Mouse (Mus musculus) MEL-GATA-1-ER (cell line): ENCODE measurements around the gene Ldhc.
A peak's percentile ranks its signal among the peaks of the same experiment; 100 is the strongest.
"Not testable (repeated sequence)": the region's sequence is repeated elsewhere in the genome, so short reads cannot be mapped to it uniquely, and the experiment has no call there.

Source experiments
- DNase-seq: peaks from one replicate; pipeline ENCODE4 v3.0.0-alpha.2; 2012; ENCODE audit warnings: low read depth; ENCODE audit errors: extremely low read depth

The Ldhc gene

DNA sequence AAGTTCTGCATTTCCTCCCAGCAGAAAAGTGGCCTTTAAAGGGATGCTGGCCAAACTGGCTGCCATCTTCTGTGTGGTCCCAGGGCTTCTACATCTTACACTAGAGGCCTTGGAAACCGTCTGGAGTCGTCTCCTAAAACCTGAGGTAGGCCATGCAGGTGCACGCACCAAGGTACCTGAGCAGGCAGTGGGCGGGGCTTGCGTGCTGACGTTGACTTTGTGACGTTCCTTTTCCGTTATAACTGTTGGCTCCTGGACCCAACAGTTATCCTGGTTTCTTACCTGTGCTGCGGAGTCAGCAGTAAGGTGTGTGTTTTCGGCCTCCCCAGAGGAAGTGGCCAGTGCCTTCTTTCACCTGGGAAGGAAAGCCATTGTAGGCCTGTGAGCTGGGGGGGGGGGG lies at the start of gene Ldhc:
TSS of gene Ldhc (plus strand) at position 208 of the 400 bp plus-strand sequence.
- no peak for DNase-seq

DNA sequence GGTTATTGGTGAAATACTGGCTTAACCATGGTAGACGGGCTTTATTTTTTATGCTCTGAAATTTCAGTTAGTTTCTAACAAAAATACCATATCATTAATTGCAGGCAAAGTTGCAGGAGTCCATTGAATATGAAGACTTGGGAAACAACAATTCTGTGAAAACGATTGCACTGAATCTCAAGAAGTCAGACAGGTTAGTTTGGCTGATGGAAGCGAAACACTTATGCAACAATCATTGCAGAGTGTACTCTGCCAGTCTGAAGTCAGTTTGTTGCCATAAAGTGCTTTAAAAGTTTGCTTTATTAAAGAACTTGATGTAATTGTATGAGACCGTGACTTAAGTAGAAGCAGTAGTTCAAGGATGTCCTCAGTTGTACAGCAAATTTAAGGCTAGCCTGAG lies 47.0 kb upstream of the Ldhc start:
- no peak for DNase-seq

DNA sequence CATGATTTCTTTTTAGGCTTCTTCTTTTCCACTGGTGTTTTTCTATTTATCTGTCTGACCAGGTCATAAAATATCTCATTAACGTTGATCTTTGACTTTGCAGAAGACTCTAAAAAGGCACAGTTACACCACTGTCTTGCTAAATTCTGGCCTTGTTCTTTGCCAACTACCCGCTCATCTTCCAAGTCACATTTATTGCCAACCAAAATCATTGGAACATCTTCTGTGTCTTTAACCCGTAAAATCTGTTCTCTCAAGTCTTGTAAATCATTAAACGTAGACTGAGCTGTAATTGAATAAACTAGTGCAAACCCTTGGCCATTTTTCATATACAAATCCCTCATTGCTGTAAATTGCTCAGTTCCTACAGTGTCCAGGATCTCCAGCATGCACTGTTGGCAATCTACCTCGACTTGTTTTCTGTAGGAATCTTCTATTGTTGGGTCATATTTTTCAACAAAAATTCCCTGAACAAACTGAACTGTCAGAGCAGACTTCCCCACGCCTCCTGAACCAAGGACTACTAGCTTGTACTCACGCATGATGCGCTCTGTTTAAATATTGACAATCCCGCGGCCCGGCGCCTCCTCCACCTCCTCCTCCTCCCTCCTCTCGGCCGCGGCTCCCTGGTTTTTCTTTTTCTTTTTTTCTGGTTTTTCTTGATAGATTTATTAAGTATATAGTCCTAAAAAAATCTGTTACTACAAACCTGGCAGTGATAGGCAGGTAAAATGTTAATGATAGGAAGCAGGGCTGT lies 39.9 kb upstream of the Ldhc start:
- not testable (repeated sequence) for DNase-seq

DNA sequence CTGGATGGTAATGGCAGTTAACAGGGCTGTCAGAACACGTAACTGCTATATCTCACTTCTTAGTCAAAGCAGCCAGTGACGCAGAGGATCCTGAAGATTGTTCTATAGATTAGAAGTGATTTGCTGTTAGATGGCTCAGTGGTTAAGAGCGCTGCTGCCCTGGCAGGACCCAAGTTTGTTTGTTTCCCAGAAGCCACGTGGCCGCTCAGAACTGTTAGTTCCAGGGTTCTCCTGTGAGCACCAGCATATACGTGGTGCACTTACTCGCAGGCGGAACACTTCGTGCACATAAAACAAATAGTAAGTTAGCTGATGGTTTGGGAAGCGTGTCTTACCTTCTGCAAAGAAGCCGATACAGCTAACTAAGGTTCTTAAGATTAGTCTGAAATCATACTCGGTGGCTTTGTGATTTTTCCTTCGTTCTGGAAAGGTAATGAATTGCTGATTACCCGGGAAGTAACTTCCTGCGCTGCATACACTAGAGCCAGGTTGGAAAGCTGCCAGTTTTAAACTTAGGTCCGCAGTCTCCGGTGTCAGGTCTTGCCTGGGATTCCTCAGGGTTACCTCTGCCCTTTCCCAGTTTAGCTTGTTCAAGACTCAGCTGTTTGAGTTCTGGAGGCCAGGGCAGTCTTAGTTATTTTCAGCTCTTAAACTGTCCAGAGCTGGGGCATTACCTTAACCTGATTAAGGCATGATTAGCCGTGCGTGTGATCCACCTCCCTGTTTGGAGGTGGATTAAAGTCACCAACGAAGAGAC lies 33.8 kb upstream of the Ldhc start:
- no peak for DNase-seq

DNA sequence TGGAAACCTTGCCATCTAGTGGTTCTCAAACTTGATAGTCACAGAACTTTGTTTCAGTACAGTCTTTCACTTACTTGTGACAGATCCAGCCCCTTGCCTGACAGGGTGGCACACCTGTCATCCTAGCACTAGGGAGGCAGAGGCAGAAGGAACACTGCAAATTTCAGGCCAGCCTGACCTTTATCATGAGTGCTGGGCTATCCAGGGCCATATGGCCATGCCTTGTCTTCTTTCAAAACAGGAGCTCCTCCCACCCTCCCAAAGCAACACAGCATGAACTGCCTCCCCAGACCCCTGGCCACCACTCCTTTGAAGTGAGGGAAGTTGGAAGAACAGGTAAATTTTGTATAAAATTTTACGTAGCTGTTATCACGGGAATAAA lies 33.2 kb upstream of the Ldhc start:
- no peak for DNase-seq

DNA sequence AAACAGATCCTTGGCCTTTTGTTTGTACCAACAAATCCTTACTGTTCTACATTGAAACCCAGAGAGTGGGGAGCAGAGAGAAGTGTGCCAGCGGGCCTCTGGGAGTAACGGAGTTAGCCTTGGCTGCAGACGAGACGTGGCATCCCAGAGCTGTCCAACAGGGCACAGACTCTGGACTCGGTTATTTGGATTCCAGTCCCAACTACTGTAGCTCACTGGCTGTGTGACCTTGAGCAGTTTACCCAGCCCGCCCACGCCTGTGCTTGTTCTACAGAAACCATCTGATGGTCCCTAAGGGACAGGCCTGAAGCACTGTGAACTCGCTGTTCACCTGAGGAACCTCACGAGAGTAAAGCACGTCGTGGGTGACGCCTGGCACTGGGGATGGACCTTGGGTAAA lies 31.1 kb upstream of the Ldhc start:
- no peak for DNase-seq

DNA sequence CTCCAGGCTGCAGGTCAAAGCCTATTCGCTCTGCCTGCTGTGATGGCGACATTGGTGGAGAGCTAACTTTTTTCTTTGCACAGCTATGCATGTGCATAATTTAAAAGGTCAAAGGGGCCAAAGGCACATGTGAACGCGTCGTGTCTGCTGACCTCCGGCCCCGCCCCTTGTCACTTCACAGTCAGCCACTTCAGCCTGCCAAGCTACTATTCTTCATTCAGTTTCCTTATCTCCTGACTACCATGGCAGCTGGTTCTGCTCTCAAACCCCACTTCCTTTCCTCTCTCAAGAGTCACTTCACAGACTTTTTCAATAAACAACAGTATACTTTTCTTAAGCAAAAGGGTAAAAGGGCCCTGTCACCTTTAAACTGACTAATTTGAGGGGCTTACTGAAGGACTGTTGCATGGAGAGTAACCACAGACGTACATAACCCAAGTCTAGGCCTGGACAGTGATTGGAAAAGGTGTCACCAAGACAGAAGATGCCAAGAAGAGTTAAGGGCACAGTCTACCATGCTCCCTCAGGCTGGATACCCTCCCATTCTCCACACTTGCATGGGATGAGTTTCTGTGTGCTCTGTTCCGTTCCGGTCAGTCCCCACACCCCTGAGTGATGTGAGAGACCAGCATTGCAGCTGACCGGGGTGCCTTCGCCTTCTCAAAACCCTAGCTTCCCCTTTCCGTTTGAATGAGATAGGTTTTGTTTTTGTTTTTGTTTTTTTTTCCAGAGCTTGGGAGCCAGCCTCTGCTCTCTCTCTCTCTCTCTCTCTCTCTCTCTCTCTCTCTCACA lies 30.0 kb upstream of the Ldhc start:
- peak; percentile 74 for DNase-seq

DNA sequence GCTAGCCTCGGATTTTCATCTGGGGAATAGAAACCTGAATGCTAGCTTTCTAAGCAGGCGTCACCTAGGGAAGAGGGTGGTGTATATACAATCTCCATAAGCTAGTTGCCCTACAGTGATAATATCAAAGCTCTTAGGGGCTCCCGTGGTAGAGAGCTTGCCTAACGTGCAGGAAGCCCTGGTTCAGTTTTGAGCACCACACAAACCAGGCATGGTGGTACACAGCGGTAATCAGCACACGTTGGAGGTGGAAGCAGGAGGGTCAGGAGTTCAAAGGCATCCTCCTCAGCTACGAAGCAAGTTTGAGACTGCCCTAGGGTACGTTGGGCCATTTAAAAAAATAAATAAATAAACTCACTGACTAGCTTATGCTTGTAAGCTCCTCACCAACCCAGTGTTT lies 29.3 kb upstream of the Ldhc start:
- DNase-seq: no peak

DNA sequence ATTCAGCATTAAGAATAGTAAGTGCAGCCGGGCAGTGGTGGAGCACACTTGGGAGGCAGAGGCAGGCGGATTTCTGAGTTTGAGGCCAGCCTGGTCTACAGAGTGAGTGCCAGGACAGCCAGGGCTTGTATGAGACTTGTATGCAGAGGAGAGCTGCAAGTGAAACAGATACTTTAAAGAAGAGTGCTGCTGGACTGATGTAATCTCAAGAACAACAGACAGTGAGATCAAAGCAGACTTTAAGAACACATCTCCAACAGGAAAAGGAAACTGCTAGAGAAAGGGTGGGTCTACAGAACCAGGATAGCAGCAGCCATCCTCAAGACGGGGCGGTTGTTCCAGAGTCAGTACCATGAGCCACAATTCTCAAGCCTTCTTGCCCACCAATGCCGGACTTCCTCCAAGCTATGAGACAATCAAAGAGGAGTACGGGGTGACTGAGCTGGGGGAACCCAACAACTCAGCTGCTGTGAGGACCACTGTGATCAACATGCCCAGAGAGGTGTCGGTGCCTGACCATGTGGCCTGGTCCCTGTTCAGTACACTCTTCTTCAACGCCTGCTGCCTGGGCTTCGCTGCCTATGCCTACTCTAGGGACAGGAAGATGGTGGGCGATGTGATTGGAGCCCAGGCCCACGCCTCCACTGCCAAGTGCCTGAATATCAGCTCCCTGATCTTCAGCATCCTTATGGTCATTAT lies 28.7 kb upstream of the Ldhc start:
- not testable (repeated sequence) for DNase-seq

DNA sequence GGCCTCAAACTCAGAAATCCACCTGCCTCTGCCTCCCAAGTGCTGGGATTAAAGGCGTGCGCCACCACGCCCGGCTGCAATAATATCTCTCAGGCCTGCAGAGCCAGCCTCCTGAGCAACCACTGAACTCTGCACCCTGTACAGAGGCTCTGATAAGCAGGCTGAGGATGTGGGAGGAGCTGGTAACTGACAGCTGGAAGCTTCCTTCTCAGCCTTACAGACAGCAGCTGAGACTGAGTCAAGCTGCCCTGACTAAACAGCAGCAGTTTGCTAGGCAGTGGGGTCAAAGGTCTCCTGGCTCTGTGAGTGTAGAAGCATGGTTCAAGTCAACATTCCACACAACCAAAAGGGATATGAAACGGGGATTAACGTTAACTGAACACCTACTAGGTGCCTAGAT lies 27.7 kb upstream of the Ldhc start:
- peak; percentile 96 for DNase-seq

DNA sequence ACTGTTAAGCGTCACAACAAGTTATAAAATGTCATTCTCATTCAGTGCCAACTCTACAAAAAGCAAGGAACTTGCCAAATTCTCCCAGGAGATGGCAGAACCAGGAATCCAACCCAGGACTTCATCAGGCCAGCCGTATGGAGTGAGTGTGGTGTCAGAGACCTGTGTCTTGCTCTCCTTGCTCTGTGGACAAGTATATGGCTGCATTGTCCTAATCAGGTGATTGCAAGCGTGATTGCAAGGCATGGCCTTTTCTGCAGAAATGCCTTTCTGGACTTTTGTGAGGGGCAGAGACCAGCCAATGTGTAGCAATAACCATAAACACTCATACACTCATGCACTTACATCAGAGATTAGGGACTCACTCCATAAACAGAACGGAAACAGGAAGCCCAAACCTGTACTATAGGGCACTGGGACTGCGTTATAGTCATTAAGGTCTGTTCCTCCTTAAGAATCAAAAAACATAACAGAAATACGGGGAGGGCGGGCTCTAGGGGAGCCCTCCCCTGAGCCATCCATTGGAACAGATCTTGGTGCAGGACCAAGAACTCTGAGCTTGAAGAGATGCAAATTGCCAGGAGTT lies 27.2 kb upstream of the Ldhc start:
- no peak for DNase-seq

DNA sequence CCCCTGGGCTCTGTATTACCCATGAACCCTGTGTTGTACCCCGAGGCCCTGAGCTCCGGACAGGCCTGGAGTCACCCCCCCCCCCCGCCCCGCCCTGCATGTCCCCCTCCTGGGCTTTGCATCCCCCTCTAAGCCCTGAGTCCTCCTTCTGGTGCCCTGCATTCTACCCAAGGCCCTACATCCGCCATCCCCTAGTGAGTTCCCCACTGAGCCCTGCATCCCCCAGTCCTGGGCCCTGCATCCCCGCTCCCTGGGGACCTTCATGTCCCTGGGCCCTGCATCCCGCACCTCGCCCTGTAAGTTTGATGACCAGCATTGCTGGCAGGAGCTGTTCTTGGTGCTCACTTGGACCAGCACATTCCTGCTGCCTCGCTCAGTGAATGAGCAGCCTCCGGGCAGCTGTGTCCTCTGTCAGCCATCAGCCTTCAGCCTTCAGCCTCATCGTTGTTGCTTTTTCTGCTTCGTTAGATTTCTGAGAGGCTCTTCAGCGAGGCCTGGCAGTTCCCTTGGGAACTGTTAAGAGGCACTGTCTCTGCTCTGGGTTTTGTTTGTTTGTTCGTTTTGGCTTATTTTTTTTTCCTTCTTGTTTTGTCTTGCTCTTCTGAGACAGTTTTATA lies 25.9 kb upstream of the Ldhc start:
- no peak for DNase-seq

DNA sequence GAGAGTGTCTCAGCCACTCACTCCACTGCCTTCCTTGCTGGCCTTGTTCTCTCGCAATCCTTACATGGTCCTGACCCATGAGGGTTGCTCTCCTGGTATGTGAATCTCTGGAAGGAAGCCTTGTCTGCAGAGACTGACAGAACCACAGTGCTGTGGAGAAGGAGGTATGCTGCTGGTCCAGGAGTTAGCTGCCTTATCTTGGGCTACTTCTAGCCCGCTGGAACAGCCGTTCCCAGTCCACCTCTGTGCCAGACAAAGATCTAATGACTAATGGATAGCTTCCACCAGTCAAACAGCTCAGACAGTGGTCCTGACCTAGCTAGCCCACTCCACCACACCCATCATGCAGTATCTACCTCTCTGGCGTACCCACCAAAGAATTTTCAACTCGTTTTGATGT lies 24.6 kb upstream of the Ldhc start:
- no peak for DNase-seq

DNA sequence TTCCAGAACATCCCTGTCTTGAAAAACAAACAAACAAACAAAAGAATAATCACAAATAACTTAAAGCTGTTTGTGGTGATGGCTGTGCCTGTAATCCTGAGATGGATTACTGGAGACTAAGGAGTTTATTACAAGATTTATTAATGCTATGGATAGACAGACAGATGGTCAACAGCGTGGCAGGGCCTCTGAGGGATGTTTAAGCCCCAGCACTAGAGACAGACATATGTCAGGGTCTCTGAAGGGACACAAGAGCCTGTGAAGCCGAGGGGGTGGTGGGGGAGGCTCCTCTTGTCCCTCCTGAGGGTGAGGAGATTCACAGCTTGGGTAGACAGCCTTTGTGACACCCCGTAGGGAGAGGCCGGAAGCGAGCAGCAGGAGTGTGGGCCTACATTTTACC lies 23.9 kb upstream of the Ldhc start:
- no peak for DNase-seq

DNA sequence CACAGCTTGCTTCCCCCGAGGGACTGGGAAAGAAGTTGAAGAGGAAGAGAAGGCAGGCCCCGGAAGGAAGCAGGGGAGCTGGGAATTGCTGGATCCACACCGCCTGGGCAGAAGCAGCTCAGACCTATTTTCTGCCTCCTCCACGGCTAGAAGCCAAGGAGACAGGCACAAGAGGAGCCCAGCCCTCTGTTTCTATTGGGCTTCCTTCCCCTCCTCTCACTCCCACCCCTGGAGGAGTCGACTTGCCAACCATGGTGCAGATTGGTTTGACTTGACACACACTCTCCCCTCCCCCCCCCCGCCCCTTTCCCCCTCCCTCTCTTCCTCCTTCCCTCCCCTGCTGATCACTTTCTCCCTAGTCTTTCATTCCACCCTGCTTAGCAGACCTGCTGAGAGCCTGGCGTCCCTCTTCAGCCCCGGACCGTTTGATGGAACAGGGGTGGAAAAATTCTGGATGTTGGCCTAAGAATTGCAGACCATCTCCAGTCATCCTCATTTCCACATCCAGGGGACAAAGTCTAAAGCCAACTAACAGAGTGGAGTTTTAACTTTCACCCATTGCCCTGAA lies 22.8 kb upstream of the Ldhc start:
- DNase-seq: no peak

DNA sequence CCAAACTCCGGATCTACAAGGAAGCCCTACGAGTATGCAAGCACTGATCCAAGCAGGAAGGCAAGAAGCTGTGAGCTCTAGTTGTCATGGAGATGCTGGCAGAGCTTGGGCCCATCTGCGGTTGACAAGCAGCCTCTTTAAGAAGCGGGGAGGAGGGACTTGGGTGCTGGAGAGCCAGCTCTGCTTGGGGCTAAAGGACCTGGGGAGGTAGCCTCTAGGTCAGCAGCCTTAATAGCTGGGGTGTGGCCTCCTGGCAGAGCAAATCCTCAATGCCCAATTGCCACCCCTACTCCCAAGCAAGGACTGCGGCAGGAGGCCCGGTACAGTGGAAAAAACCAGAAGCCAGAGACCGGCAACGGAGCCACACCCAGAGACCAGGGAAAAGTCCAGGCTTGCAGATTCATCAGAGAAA lies 22.1 kb upstream of the Ldhc start:
- DNase-seq: peak; percentile 79

DNA sequence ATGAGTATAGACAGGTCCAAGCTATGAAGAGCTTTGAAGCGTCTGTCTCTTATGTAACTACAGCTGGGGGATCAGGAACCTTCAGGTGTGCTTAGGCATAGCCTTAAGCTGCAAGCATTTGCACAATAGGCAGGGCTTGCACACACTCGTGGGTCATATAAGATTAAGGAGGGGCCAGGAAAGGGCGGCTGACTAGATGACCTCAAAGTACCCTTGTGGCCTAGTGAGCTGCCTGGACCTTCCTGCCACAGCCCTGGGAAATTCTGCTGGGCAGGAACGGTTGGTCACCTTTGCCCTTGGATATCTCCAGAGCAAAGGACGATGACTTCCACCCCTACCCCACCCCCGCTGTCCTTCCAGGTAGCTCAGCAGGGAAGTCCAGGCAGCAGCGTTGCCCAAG lies 21.6 kb upstream of the Ldhc start:
- DNase-seq: no peak

DNA sequence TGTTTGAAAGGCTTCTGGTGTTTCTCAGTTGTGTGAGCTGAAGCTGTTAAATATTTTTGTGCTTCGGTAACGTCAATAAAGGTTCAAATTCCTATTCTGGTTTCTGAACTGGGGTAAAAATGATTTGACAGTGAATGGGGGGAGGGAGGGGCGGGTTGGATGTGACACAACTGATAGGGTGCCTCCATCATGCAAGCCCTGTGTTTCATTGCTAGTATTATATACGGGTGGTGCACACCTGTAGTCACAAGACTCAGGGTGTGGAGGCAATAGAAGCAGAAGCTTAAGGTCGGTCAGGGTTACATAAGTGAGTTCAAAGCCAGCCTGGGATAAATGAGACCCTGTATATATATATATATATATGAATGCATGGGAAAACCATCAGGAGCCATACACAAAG lies 21.1 kb upstream of the Ldhc start:
- DNase-seq: no peak

DNA sequence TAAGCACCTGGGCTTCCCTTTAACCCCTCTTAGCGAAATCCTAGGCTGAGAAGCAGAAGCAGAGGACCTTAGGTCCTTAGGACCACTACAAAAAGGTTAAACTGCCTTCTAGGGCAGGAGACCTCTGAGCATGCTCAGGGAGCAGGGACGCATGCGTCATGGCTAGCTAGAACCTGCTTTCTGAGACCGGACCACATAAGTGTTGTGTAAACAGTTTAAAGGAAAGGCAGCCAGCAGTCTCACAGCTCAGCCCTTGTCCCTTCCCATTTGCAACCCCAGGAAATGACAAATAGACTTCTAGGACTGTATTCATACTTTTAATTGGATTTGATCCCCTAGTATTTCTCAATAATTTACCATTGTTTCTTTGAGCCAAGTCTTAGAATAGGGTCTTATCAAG lies 20.7 kb upstream of the Ldhc start:
- DNase-seq: no peak

DNA sequence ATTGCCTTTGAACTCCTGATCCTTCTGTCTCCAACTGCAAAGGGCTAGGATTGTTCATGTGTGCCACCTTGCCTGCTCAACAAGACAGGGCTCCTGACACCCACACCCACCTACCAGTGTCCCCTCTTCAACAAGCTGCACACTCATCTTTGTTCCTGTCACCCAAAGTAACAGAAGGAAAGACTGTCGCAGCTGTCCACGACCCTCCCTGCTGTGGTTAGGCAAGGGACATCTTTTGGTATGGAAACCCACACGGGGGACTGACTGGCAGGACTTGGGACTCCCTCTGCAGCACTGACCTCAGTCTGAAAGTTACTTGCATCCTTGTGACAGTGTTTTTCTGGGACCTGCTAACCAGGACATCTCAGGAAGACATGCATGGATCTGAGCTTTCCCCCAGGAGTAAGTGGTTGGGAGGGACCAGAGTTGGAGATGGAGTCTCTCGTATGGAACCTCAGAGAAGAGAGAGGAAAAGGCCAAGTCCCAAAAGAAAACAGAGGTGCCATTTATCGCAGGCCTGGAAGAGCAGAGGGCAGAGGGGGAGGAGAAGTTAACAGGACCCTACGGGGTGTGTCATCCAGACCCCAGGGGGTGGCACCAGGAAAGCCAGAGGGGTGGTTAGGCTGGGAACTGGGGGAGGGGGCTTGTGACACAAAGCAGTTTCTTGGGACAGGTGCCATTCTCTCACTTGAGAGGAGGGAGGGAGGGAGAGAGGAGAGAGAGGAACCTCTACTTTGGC lies 20.0 kb upstream of the Ldhc start, which contains the start of gene Ldha:
TSS of gene Ldha (plus strand) at position 689 of the 739 bp plus-strand sequence.
- DNase-seq: no peak
